In genomic region chr16:34334919-34335318, GRCm38 (mm10) we compare ENCODE assay signal across 9 mouse cellular contexts.
A peak's percentile ranks its signal among the peaks of the same experiment; 100 is the strongest.
DNase-seq lines count a peak whose midpoint lies in the region; ATAC-seq and TF ChIP-seq lines count a peak whose summit lies in the region.
"Had no signal": no experiment of that assay in that cellular context is flagged by ENCODE, and none has a peak within 500 bp of the region (broad histone marks: within the 10 kb centered on the region; RNA-seq: fewer than 3 reads in every experiment).

No protein-coding gene starts in this region.

- no peak overlapping the region for H3K27ac ChIP-seq in forebrain, embryonic 12.5 days
- H3K27ac ChIP-seq in forebrain, embryonic 10.5 days: no peak overlapping the region
- H3K27ac ChIP-seq in heart, postnatal 0 days (ENCODE audit: low read depth): peak overlapping the region; percentile 84

- H3K4me1 ChIP-seq in forebrain, embryonic 12.5 days: peaks cover 43% of the 10 kb centered on the region
- H3K4me1 ChIP-seq in forebrain, embryonic 10.5 days: peaks cover 36% of the 10 kb centered on the region
- 0 out of 2 replicates have a peak, but pooled peaks cover 3% of the 10 kb centered on the region for H3K4me1 ChIP-seq in lung, adult 2 months (ENCODE audit: control insufficient read depth, insufficient read depth, low read length)
- H3K4me1 ChIP-seq in heart, postnatal 0 days (ENCODE audit: control insufficient read depth, insufficient read depth): peaks cover 32% of the 10 kb centered on the region

- WGBS in forebrain, embryonic 12.5 days: 56% methylated on average over 4 of the region's 4 CpGs
- 76% methylated on average over 4 of the region's 4 CpGs for WGBS in forebrain, embryonic 10.5 days
- WGBS in lung, adult 2 months: 40% methylated on average over 4 of the region's 4 CpGs
- 24% methylated on average over 4 of the region's 4 CpGs for WGBS in heart, postnatal 0 days

- TF ChIP-seq CTCF in lung, adult 2 months (IDR thresholded peaks at IDR 0.05; ENCODE audit: insufficient read depth, low read length): no peak
- TF ChIP-seq CTCF in heart, postnatal 0 days (IDR thresholded peaks at IDR 0.05; ENCODE audit: low read depth): no peak

- no peak for TF ChIP-seq POLR2A in lung, adult 2 months (IDR thresholded peaks at IDR 0.05; ENCODE audit: borderline replicate concordance, extremely low read depth, low read depth, low read length)

- H3K27me3 ChIP-seq in forebrain, embryonic 12.5 days: no peaks in the 10 kb centered on the region
- no peaks in the 10 kb centered on the region for H3K27me3 ChIP-seq in forebrain, embryonic 10.5 days (ENCODE audit: poor library complexity, severe bottlenecking)
- H3K27me3 ChIP-seq in heart, postnatal 0 days (ENCODE audit: control insufficient read depth, insufficient read depth, low read length): no peaks in the 10 kb centered on the region

- DNase-seq in forebrain, embryonic 10.5 days (ENCODE audit: extremely low spot score, low spot score): no peak
- DNase-seq in lung, adult 18-20 months: peak; percentile 52 to 63
- no peak for DNase-seq in lung, adult 2 months
- peak; percentile 88 for DNase-seq in heart, postnatal 0 days (ENCODE audit: low spot score)
- peak; percentile 60 for DNase-seq in lung, postnatal 36 days
- DNase-seq in urinary bladder, postnatal 25 days (ENCODE audit: low spot score): no peak

- H3K4me3 ChIP-seq in forebrain, embryonic 12.5 days (replicated peaks): no peak overlapping the region
- no peak overlapping the region for H3K4me3 ChIP-seq in forebrain, embryonic 10.5 days
- no peak overlapping the region for H3K4me3 ChIP-seq in lung, adult 2 months (replicated peaks; ENCODE audit: extremely low read depth, low read depth, low read length)
- H3K4me3 ChIP-seq in heart, postnatal 0 days (ENCODE audit: low read depth, low read length): no peak overlapping the region

- no peak overlapping the region for H3K4me2 ChIP-seq in forebrain, embryonic 12.5 days
- H3K4me2 ChIP-seq in heart, postnatal 0 days (ENCODE audit: low read depth, low read length): no peak overlapping the region

- no peaks in the 10 kb centered on the region for H3K9me3 ChIP-seq in forebrain, embryonic 12.5 days
- no peaks in the 10 kb centered on the region for H3K9me3 ChIP-seq in forebrain, embryonic 10.5 days
- H3K9me3 ChIP-seq in heart, postnatal 0 days (replicated peaks; ENCODE audit: control insufficient read depth, low read length): no peaks in the 10 kb centered on the region

- no peak overlapping the region for H3K9ac ChIP-seq in forebrain, embryonic 12.5 days
- H3K9ac ChIP-seq in heart, postnatal 0 days (replicated peaks; ENCODE audit: low read depth, low read length): no peak overlapping the region

- ATAC-seq in forebrain, embryonic 12.5 days (ENCODE audit: low FRiP score): peak; percentile 27; the same call in 1 of the 2 replicates
- ATAC-seq in heart, postnatal 0 days (ENCODE audit: insufficient read depth, low read depth): peak; percentile 76
- no peak for ATAC-seq in megakaryocyte, adult 5-6 weeks (ENCODE audit: poor library complexity, severe bottlenecking)
- ATAC-seq: inflammation-experienced regulatory T-cells, adult 6 months had no signal

- no peak for TF ChIP-seq EP300 in heart, postnatal 0 days (IDR thresholded peaks at IDR 0.05; ENCODE audit: low read depth)

- H3K36me3 ChIP-seq in forebrain, embryonic 12.5 days (replicated peaks): peaks cover 11% of the 10 kb centered on the region; the same call in 1 of the 2 replicates
- H3K36me3 ChIP-seq in forebrain, embryonic 10.5 days (replicated peaks): peaks cover 8% of the 10 kb centered on the region
- H3K36me3 ChIP-seq in heart, postnatal 0 days (replicated peaks; ENCODE audit: control insufficient read depth, insufficient read depth, low read length): no peaks in the 10 kb centered on the region

Comparison
In these comparisons a context has a peak if more than half of its experiments do, and no peak if none do; other contexts are left out.
1. DNase-seq: peak in lung, adult 18-20 months (2 of 2), heart, postnatal 0 days (single experiment) and lung, postnatal 36 days (single experiment); none in forebrain, embryonic 10.5 days (single experiment), lung, adult 2 months (single experiment) and urinary bladder, postnatal 25 days (single experiment).